Mouse (Mus musculus) cerebral cortex, adult 2 months (tissue): ENCODE results near the gene Ssh3.

Source experiments
- WGBS: fragments of 180-500 bp; shearing (Covaris S2); methylation state at CpG from one replicate; pipeline ENCODE4 v1.1.7; 2018; 5-methylcytosine and 5-hydroxymethylcytosine counted together

Gene Ssh3

GRCm38 (mm10) chr19:4244775-4245174 lies 24.2 kb downstream of the Ssh3 start:
- WGBS, result 96% methylated on average over 6 of the region's 6 CpGs

- 73% methylated on average over 3 of the region's 3 CpGs for WGBS
Measured at GRCm38 (mm10) chr19:4242416-4242815, 26.6 kb downstream of the Ssh3 start.

- WGBS, result 75% methylated on average over 8 of the region's 8 CpGs
Measured at GRCm38 (mm10) chr19:4240247-4240668, 28.7 kb downstream of the Ssh3 start.

- WGBS, result 50% methylated on average over 4 of the region's 4 CpGs
Measured at GRCm38 (mm10) chr19:4234548-4234947, 34.4 kb downstream of the Ssh3 start.

GRCm38 (mm10) chr19:4232651-4233050 lies 36.3 kb downstream of the Ssh3 start:
- WGBS, result 80% methylated on average over 7 of the region's 7 CpGs

- WGBS, result 0% methylated on average over 2 of the region's 2 CpGs
Measured at GRCm38 (mm10) chr19:4232186-4232572, 36.8 kb downstream of the Ssh3 start.

- 7% methylated on average over 26 of the region's 26 CpGs for WGBS
Measured at GRCm38 (mm10) chr19:4231253-4232185, 37.5 kb downstream of the Ssh3 start, which contains the start of gene Pold4. TSS of gene Pold4 (plus strand) at chr19:4231899.

- WGBS, result 56% methylated on average over 8 of the region's 8 CpGs
Measured at GRCm38 (mm10) chr19:4230415-4230814, 38.6 kb downstream of the Ssh3 start.

- 75% methylated on average over 9 of the region's 9 CpGs for WGBS
Measured at GRCm38 (mm10) chr19:4229451-4230076, 39.4 kb downstream of the Ssh3 start.

GRCm38 (mm10) chr19:4228891-4229290 lies 40.1 kb downstream of the Ssh3 start:
- WGBS, result 82% methylated on average over 4 of the region's 4 CpGs

- WGBS, result 28% methylated on average over 8 of the region's 8 CpGs
Measured at GRCm38 (mm10) chr19:4227894-4228678, 40.9 kb downstream of the Ssh3 start.

- WGBS, result 87% methylated on average over 5 of the region's 5 CpGs
Measured at GRCm38 (mm10) chr19:4227446-4227845, 41.5 kb downstream of the Ssh3 start.

GRCm38 (mm10) chr19:4226779-4227178 lies 42.2 kb downstream of the Ssh3 start:
- WGBS, result 79% methylated on average over 7 of the region's 7 CpGs

GRCm38 (mm10) chr19:4222165-4222564 lies 46.8 kb downstream of the Ssh3 start:
- WGBS, result 83% methylated on average over 11 of the region's 11 CpGs

GRCm38 (mm10) chr19:4220957-4221743 lies 47.8 kb downstream of the Ssh3 start:
- WGBS, result 48% methylated on average over 14 of the region's 14 CpGs

- WGBS, result 39% methylated on average over 4 of the region's 4 CpGs
Measured at GRCm38 (mm10) chr19:4220416-4220815, 48.6 kb downstream of the Ssh3 start.

GRCm38 (mm10) chr19:4219943-4220342 lies 49.0 kb downstream of the Ssh3 start:
- 87% methylated on average over 6 of the region's 6 CpGs for WGBS

GRCm38 (mm10) chr19:4218784-4219183 lies 50.2 kb downstream of the Ssh3 start:
- WGBS, result 88% methylated on average over 1 of the region's 1 CpGs

- WGBS, result 95% methylated on average over 11 of the region's 11 CpGs
Measured at GRCm38 (mm10) chr19:4218293-4218692, 50.7 kb downstream of the Ssh3 start.

GRCm38 (mm10) chr19:4217855-4218254 lies 51.1 kb downstream of the Ssh3 start:
- WGBS, result 69% methylated on average over 3 of the region's 3 CpGs

- WGBS, result 47% methylated on average over 5 of the region's 5 CpGs
Measured at GRCm38 (mm10) chr19:4217140-4217539, 51.8 kb downstream of the Ssh3 start.
